Mouse (Mus musculus): ENCODE measurements around the gene Rrnad1. TPM values are rescaled to one million over a fixed set of nuclear protein-coding genes. Genes with fewer than 3 reads are reported as not detected.
"Not testable (repeated sequence)": the region's sequence is repeated elsewhere in the genome, so short reads cannot be mapped to it uniquely, and the experiment has no call there.

Rrnad1 gene
- polyA plus RNA-seq, 1 experiment from 2014 or later = 15.8 TPM

GRCm38 (mm10) chr3:87907906-87908305 lies 22.6 kb downstream of the Rrnad1 start:
- Histone ChIP-seq H3K36me3 (no peaks in the 10 kb centered on the region), H3K27ac (peak overlapping the region; percentile 97), H3K27me3 (replicated peaks) (no peaks in the 10 kb centered on the region), H3K4me3 (replicated peaks) (peak overlapping the region; percentile 83), H3K9me3 (no peaks in the 10 kb centered on the region), H3K4me2 (replicated peaks) (peak overlapping the region; percentile 80), H3K4me1 (replicated peaks) (peaks cover 38% of the 10 kb centered on the region), H3K9ac (peak overlapping the region; percentile 88)
- WGBS = 2% methylated on average over 1 of the region's 1 CpGs
- ATAC-seq = no peak

DNA sequence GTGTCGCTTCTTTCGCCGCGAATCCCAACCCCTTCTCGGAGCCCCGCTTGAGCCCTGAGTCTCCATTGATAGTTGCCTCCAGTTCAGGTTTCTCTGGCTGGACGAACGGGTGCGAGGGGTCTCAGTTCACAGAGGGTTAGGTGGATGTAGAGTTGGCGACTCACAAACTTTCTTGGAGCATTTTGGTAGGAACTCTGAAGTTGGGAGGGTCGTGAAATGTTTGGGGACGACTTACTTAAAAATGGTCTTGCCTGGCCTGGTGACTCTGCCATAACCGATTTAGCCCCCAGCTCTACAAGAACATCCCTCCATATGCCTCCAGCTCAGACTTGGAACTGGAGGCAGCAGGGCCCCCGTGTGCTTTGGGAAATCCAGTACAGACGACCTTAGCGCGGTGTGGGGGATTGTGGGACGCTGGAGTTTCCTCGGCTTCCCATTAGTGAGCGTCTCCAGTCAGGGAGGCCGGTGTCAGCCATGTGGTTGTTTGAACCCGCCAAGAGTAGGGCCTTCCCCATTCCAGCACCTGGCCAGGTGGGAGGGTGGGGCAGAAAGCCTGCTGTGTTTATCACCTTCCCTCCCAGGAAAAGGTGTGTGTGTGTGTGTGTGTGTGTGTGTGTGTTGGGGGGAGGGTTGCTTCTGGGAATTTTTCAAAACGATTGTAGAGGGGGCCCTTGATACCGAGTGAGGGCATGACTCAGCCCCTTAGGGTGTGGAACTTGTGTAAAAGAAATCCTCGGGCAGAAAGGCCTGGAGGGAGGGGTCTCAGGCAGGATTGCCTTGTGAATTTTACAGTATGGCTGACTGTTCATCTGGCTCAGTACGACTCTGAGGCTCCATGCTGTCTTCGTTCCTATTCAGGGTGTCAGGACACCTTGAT lies 23.3 kb downstream of the Rrnad1 start:
- H3K27me3 ChIP-seq (replicated peaks) = no peaks in the 10 kb centered on the region
- no peaks in the 10 kb centered on the region for H3K36me3 ChIP-seq
- under 1% methylated on average over 27 of the region's 27 CpGs for WGBS
- peaks cover 38% of the 10 kb centered on the region for H3K4me1 ChIP-seq (replicated peaks)
- no peaks in the 10 kb centered on the region for H3K9me3 ChIP-seq
- H3K27ac ChIP-seq = peak overlapping the region; percentile 97
- ATAC-seq = peak; percentile 52
- H3K4me3 ChIP-seq (replicated peaks) = peak overlapping the region; percentile 83
- peak overlapping the region; percentile 80 for H3K4me2 ChIP-seq (replicated peaks)
- H3K9ac ChIP-seq = peak overlapping the region; percentile 88

- peak; percentile 5; the same call in 1 of the 2 replicates for ATAC-seq
- H3K4me1 ChIP-seq (replicated peaks) = peaks cover 38% of the 10 kb centered on the region
- peak overlapping the region; percentile 83 for H3K4me3 ChIP-seq (replicated peaks)
- no peaks in the 10 kb centered on the region for H3K36me3 ChIP-seq
- no peaks in the 10 kb centered on the region for H3K27me3 ChIP-seq (replicated peaks)
- peak overlapping the region; percentile 97 for H3K27ac ChIP-seq
- 0% methylated on average over 39 of the region's 47 CpGs for WGBS
- H3K9ac ChIP-seq = peak overlapping the region; percentile 88
- peak overlapping the region; percentile 80 for H3K4me2 ChIP-seq (replicated peaks)
- H3K9me3 ChIP-seq = no peaks in the 10 kb centered on the region
Observed at GRCm38 (mm10) chr3:87906601-87906980, 23.9 kb downstream of the Rrnad1 start.

- Histone ChIP-seq H3K4me2 (replicated peaks) (peak within 1 kb of the TSS; percentile 80), H3K27me3 (replicated peaks) (no peaks in the 10 kb centered on the region), H3K4me3 (replicated peaks) (peak within 1 kb of the TSS; percentile 83), H3K27ac (peak within 1 kb of the TSS; percentile 97), H3K36me3 (no peaks in the 10 kb centered on the region), H3K9ac (peak within 1 kb of the TSS; percentile 88), H3K9me3 (no peaks in the 10 kb centered on the region), H3K4me1 (replicated peaks) (peaks cover 34% of the 10 kb centered on the region)
- peak; percentile 91 for ATAC-seq
- under 1% methylated on average over 57 of the region's 57 CpGs for WGBS
Observed at GRCm38 (mm10) chr3:87905880-87906485, 24.5 kb downstream of the Rrnad1 start, which contains the start of gene Hdgf. Gene Hdgf, plus strand, starts transcription at chr3:87906321.

GRCm38 (mm10) chr3:87903821-87904220 lies 26.7 kb downstream of the Rrnad1 start:
- Histone ChIP-seq H3K27me3 (replicated peaks) (no peaks in the 10 kb centered on the region), H3K4me3 (replicated peaks) (no peak overlapping the region), H3K4me1 (replicated peaks) (peaks cover 13% of the 10 kb centered on the region), H3K27ac (no peak overlapping the region), H3K9ac (no peak overlapping the region), H3K4me2 (replicated peaks) (no peak overlapping the region), H3K36me3 (no peaks in the 10 kb centered on the region), H3K9me3 (no peaks in the 10 kb centered on the region)
- WGBS = 58% methylated on average over 5 of the region's 5 CpGs
- no peak for ATAC-seq

GRCm38 (mm10) chr3:87901959-87902358 lies 28.6 kb downstream of the Rrnad1 start:
- ATAC-seq; H3K4me1 ChIP-seq (replicated peaks); H3K27me3 ChIP-seq (replicated peaks); H3K9ac ChIP-seq; H3K36me3 ChIP-seq; H3K9me3 ChIP-seq; H3K4me2 ChIP-seq (replicated peaks); H3K27ac ChIP-seq; H3K4me3 ChIP-seq (replicated peaks): not testable (repeated sequence)
- 76% methylated on average over 6 of the region's 6 CpGs for WGBS

DNA sequence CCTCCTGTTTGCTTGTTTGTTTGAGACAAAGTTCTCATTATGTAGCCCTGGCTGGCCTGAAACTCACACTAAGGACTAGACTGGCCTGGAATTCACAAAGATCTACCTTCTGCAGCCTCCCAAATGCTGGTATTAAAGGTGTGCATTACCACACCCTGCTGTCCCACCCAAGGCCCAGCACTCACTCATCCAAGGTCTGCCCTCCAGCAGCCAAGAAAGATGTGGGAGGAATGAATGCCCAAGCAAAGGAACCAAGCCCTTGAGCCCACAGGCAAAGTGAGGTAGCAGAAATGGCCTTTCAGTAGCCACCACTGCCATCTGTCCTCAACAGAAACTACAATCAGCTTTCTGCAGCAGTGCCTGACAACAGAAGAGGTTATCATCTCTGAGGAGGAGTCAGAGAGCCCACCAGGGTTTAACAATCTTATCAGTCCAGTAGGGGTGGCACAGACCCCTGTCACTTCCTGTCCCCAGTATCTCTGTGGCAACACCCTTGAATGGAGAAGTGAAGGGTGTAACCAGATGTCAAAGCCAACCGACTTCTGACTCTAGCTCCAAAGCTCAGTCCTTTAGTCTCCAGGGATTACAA lies 29.4 kb downstream of the Rrnad1 start:
- WGBS = 27% methylated on average over 1 of the region's 1 CpGs
- Histone ChIP-seq H3K27ac (no peak overlapping the region), H3K9ac (no peak overlapping the region), H3K9me3 (no peaks in the 10 kb centered on the region), H3K4me2 (replicated peaks) (no peak overlapping the region), H3K4me3 (replicated peaks) (no peak overlapping the region), H3K4me1 (replicated peaks) (no peaks in the 10 kb centered on the region), H3K36me3 (no peaks in the 10 kb centered on the region), H3K27me3 (replicated peaks) (no peaks in the 10 kb centered on the region)
- ATAC-seq = no peak

DNA sequence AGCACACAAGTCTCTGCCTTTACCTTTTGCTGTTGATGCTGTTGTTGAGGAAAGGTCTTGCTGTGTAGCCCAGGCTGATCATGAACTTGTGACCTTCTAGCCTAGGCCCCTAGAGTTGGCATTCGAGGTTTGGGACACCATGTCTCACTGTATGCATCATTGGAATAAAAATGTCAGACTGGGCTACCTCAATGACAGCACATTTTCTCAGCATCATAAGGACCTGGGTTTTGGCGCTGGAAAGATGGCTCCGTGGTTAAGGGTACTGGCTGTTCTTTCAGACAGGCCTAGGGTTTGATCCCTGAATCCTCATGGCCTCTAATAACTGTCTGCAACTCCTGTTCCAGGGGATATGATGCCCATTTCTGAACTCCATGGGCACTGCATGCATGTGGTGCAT lies 30.7 kb downstream of the Rrnad1 start:
- H3K27me3 ChIP-seq (replicated peaks) = no peaks in the 10 kb centered on the region

GRCm38 (mm10) chr3:87899266-87899665 lies 31.3 kb downstream of the Rrnad1 start:
- no peak overlapping the region for H3K27ac ChIP-seq
- no peaks in the 10 kb centered on the region for H3K36me3 ChIP-seq
- H3K4me1 ChIP-seq (replicated peaks) = no peaks in the 10 kb centered on the region
- H3K9me3 ChIP-seq = no peaks in the 10 kb centered on the region
- ATAC-seq = no peak
- H3K27me3 ChIP-seq (replicated peaks) = no peaks in the 10 kb centered on the region
- H3K4me3 ChIP-seq (replicated peaks) = no peak overlapping the region
- H3K4me2 ChIP-seq (replicated peaks) = no peak overlapping the region
- H3K9ac ChIP-seq = no peak overlapping the region
- 75% methylated on average over 3 of the region's 3 CpGs for WGBS

More for the DNA sequence above, 30.7 kb downstream of the Rrnad1 start:
- 82% methylated on average over 3 of the region's 3 CpGs for WGBS
- Histone ChIP-seq H3K9ac (no peak overlapping the region), H3K4me3 (replicated peaks) (no peak overlapping the region), H3K36me3 (no peaks in the 10 kb centered on the region), H3K9me3 (no peaks in the 10 kb centered on the region), H3K27ac (no peak overlapping the region), H3K4me1 (replicated peaks) (no peaks in the 10 kb centered on the region), H3K4me2 (replicated peaks) (no peak overlapping the region)
- no peak for ATAC-seq

DNA sequence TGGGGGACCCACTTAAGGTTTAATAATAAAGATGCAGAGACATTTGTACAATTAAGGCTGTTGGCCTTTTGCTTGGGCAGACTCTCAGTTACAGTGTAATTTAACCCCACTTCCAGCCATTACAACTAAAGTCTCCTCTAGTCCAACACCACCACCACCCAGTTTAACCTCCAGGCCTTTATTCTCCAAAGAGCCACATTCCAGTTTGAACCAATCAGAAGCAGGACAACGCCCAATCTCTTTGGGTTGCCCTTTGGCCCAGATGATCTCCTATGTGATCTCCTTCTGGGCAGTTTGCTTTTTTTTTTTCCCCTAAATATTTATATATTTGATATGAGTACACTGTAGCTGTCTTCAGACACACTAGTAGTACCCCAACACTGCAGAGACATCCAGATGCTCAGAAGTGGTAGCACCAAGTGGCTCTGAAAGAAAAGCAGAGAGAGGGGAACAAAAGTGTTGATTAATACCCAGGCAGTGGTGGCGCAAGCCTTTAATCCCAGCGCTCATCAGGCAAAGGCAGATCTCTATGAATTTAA lies 37.1 kb downstream of the Rrnad1 start:
- H3K27ac ChIP-seq = no peak overlapping the region

DNA sequence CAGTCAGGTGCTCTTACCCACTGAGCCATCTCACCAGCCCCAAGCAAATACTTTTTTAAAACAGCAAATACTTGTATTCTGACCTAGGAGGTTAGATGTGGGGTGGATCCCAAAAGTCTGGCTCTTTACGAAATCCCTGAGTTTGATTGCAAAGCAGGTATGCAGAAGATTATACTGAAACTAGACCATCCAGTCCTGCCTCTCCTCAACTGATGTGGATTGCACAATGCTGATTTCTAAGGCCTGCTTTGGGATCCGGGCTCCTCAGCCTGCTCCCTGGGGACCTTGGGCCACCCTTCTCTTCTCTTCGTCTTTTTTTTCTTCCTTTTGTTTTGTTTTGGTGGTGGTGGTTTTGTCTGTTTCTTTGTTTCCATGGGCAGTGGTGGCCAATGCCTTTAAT lies 39.0 kb downstream of the Rrnad1 start:
- Histone ChIP-seq H3K27ac (no peak overlapping the region), H3K27me3 (replicated peaks) (no peaks in the 10 kb centered on the region), H3K9ac (no peak overlapping the region), H3K4me1 (replicated peaks) (no peaks in the 10 kb centered on the region), H3K9me3 (no peaks in the 10 kb centered on the region), H3K4me3 (replicated peaks) (no peak overlapping the region), H3K36me3 (no peaks in the 10 kb centered on the region), H3K4me2 (replicated peaks) (no peak overlapping the region)
- no peak for ATAC-seq
- WGBS = 67% methylated on average over 3 of the region's 3 CpGs

More for the DNA sequence above, 37.1 kb downstream of the Rrnad1 start:
- WGBS = 78% methylated on average over 3 of the region's 3 CpGs
- no peak for ATAC-seq
- Histone ChIP-seq H3K4me3 (replicated peaks) (no peak overlapping the region), H3K4me1 (replicated peaks) (no peaks in the 10 kb centered on the region), H3K4me2 (replicated peaks) (no peak overlapping the region), H3K36me3 (no peaks in the 10 kb centered on the region), H3K27me3 (replicated peaks) (no peaks in the 10 kb centered on the region), H3K9ac (no peak overlapping the region), H3K9me3 (no peaks in the 10 kb centered on the region)

- not testable (repeated sequence) for H3K4me3 ChIP-seq (replicated peaks); H3K27me3 ChIP-seq (replicated peaks); ATAC-seq; H3K9ac ChIP-seq; H3K9me3 ChIP-seq; H3K36me3 ChIP-seq; H3K27ac ChIP-seq; H3K4me2 ChIP-seq (replicated peaks)
- H3K4me1 ChIP-seq (replicated peaks) = peaks cover 12% of the 10 kb centered on the region
- 80% methylated on average over 4 of the region's 4 CpGs for WGBS
Observed at GRCm38 (mm10) chr3:87887400-87887799, 43.1 kb downstream of the Rrnad1 start.
